Mouse (Mus musculus): Measurements from ENCODE around the gene Cd79b. TPM values are rescaled to one million over a fixed set of nuclear protein-coding genes. Genes with fewer than 3 reads are reported as not detected.

Gene Cd79b
- 0.65 and 1.0 TPM in 2 replicates for polyA plus RNA-seq (2012; rRNA removed)

DNA sequence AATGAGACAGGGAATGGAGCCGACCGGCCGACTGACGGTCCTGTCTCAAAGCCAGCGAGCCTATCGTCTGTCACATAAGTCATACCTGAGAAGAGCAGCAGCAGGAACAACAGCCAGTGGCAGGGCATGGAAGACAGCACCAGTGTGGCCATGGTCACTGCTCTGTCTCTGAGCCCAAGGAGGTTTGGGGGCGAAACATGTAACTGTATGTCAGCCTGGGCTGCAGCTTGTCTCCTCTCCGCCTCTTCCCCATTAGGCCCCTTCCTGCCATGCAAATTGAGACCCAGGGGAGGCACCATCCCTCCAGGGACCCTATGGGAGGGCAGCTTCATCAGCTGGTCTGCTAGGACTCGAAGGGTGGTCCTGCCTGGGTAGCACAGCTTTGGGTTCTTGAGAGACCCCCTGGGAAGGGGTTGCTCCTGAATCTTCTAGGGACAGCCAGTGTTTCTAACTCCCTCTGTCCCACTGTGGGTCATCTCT, at the start of gene Cd79b:
Gene Cd79b, minus strand, starts transcription at position 430 of the 480 bp plus-strand sequence.

DNA sequence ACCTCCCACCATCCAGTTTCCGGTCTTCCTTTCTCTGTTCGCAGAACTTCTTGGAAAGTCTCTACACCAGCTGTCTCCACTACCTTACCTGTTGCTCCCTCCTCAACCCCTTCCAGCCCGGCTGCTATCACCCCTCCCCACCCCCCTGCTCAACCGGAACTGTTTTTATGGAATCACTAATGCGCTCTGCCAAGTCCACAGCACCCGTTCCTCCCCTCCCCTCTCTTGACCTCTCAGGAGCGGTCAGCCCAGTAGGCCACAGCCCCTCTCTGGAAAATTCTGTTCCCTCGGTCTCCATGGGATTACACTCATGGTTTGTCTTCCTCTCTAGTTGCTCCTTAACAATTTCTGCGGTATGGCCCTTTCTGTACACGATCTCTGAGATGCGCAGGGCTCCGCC, 38.6 kb upstream of the Cd79b start, which contains the start of gene Scn4a:
Gene Scn4a, minus strand, starts transcription at position 101 of the 400 bp plus-strand sequence.

DNA sequence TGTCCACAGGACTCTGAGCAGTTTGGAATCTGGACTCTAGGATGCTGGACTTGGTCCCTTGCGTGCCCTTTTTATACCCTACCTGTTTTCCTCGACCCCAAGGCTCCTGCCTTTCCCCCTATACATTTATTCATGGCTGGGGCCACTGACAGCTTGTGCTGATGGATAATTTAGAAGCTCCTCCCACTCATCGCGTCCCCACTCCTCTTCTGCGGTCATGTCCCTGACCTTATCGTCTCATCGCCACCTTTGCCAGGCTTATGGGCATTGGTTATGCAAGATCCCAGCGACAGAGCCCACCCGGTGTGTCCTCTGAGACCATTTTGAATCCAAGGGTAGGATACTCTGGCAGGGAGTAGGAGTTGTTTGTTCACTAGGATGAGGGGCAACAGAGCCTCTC, 12.8 kb downstream of the Cd79b start, which contains the start of gene Gh:
Gene Gh, minus strand, starts transcription at position 101 of the 400 bp plus-strand sequence.

DNA sequence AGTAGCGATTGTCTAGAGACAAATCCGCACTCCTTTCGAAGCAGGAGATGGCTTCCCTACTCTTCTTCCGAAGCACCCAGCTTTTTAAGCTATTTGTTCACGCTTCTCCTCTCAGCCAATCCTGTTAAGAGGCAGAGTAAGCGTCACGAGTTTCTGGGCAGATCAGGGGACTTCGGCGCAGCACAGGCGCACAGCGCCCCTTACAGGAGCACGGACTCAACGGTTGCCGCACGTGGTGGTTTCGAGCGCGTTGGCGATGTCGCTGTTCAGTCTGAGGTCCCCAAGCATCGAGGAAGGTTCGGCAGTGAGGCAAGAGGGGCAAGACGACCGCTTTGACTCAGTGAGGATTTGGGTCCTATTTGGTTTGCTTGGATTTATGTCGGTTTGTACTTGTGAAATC, 38.1 kb downstream of the Cd79b start, which contains the start of gene Tcam1:
Gene Tcam1, plus strand, starts transcription at position 219 of the 400 bp plus-strand sequence.

DNA sequence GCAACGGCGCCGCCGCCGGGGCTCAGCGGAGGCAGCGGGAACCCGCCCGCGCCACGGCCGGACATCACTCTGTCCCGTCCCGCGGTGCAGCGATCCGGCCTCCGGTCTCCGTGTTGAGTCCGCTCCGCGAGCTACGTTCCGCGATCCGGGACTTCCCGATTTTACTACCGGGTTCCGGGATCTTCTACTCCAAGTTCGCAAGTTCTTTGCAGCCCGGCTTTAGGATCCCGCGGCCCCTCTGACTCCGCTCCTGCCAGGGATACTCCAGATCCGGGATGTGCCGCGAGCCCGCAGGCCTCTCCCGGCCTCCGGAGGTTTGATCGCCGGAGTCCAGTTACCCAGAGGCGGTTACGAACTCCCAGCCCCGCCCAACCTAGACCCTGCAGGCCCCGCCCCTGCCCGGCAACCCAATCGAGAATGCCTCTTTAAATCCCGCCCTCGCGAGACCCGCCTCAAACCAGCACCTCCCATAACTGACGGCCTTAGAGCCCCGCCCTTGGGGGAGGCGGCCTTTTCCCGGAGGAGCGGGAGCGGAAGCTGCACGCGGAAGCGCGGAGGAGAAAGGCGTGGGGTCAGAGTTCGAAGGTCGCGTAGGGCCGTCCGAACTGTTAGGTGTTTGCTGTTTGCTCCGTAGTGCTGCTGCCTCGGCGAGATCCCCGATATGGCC, 41.8 kb downstream of the Cd79b start, which contains the start of gene Smarcd2:
Gene Smarcd2, minus strand, starts transcription at position 329 of the 667 bp plus-strand sequence.

Other genes starting within 250 kb of the Cd79b start
- 13.0 and 14.4 TPM in 2 replicates for gene Taco1, start 248.7 kb downstream of the Cd79b start, polyA plus RNA-seq (2012; rRNA removed)
- gene Map3k3, start 230.1 kb downstream of the Cd79b start, polyA plus RNA-seq (2012; rRNA removed) = 32.4 and 34.3 TPM in 2 replicates
- 0.34 TPM in 1 of 2 replicates, not detected in the other for gene Gm10840, start 153.9 kb downstream of the Cd79b start, polyA plus RNA-seq (2012; rRNA removed)
- 117 and 125 TPM in 2 replicates for gene Limd2, start 153.9 kb downstream of the Cd79b start, polyA plus RNA-seq (2012; rRNA removed)
- 51.7 and 54.4 TPM in 2 replicates for gene Strada, start 112.6 kb downstream of the Cd79b start, polyA plus RNA-seq (2012; rRNA removed)
- gene Ccdc47, start 98.4 kb downstream of the Cd79b start, polyA plus RNA-seq (2012; rRNA removed) = 56.5 and 57.1 TPM in 2 replicates
- gene Ddx42, start 97.8 kb downstream of the Cd79b start, polyA plus RNA-seq (2012; rRNA removed) = 64.0 and 68.3 TPM in 2 replicates
- gene Ftsj3, start 58.7 kb downstream of the Cd79b start, polyA plus RNA-seq (2012; rRNA removed) = 41.8 and 42.3 TPM in 2 replicates
- gene Psmc5, start 58.6 kb downstream of the Cd79b start, polyA plus RNA-seq (2012; rRNA removed) = 211 and 214 TPM in 2 replicates
- 41.7 and 56.1 TPM in 2 replicates for gene Smarcd2, start 41.8 kb downstream of the Cd79b start, polyA plus RNA-seq (2012; rRNA removed)
- gene Tcam1, start 38.1 kb downstream of the Cd79b start, polyA plus RNA-seq (2012; rRNA removed) = 0.20 and 0.29 TPM in 2 replicates
- gene Gh, start 12.9 kb downstream of the Cd79b start, polyA plus RNA-seq (2012; rRNA removed) = not detected in 2 replicates
- 0.02 and 0.36 TPM in 2 replicates for gene Scn4a, start 38.5 kb upstream of the Cd79b start, polyA plus RNA-seq (2012; rRNA removed)
- 0.09 and 0.10 TPM in 2 replicates for gene Prr29, start 50.7 kb upstream of the Cd79b start, polyA plus RNA-seq (2012; rRNA removed)
- 10.4 and 15.2 TPM in 2 replicates for gene Icam2, start 73.3 kb upstream of the Cd79b start, polyA plus RNA-seq (2012; rRNA removed)
- 10.1 and 10.8 TPM in 2 replicates for gene Ern1, start 173.1 kb upstream of the Cd79b start, polyA plus RNA-seq (2012; rRNA removed)

Measured in central nervous system, embryonic 14 days (tissue).